Mouse (Mus musculus) embryonic facial prominence, embryonic 15.5 days (tissue): ENCODE data around the gene H3f3b. TPM values are rescaled to one million over a fixed set of nuclear protein-coding genes. Genes with fewer than 3 reads are reported as not detected.
A peak's percentile ranks its signal among the peaks of the same experiment; 100 is the strongest.

Source experiments
- ATAC-seq: fragments of 200-750 bp; cut with Nextera tagmentation; 2 replicates; pipeline ENCODE4 v1.8.0; 2017; ENCODE audit warnings: low read depth, moderate TSS enrichment; ENCODE audit not compliant: insufficient number of reproducible peaks, low FRiP score, low TSS enrichment
- H3K27ac ChIP-seq: fragments of 300-500 bp; sonication (generic); replicated peaks from 2 replicates; pipeline ENCODE4 v1.5.1; 2015; ENCODE audit warnings: mild to moderate bottlenecking, inconsistent platforms
- H3K27me3 ChIP-seq: fragments of 300-500 bp; sonication (generic); 2 replicates; pipeline ENCODE4 v1.6.1; 2015; ENCODE audit warnings: inconsistent platforms
- H3K36me3 ChIP-seq: fragments of 300-500 bp; sonication (generic); 2 replicates; pipeline ENCODE4 v1.6.1; 2015; ENCODE audit warnings: mild to moderate bottlenecking, inconsistent platforms
- H3K4me1 ChIP-seq: fragments of 300-500 bp; sonication (generic); 2 replicates; pipeline ENCODE4 v1.6.1; 2015; ENCODE audit warnings: inconsistent platforms
- H3K4me2 ChIP-seq: fragments of 300-500 bp; sonication (generic); replicated peaks from 2 replicates; pipeline ENCODE4 v1.6.1; 2015; ENCODE audit warnings: mild to moderate bottlenecking, inconsistent platforms
- H3K4me3 ChIP-seq: fragments of 300-500 bp; sonication (generic); replicated peaks from 2 replicates; pipeline ENCODE4 v1.5.1; 2015; ENCODE audit warnings: mild to moderate bottlenecking, inconsistent platforms
- H3K9ac ChIP-seq: fragments of 300-500 bp; sonication (generic); 2 replicates; pipeline ENCODE4 v1.6.1; 2015; ENCODE audit warnings: inconsistent platforms
- H3K9me3 ChIP-seq: fragments of 300-500 bp; sonication (generic); replicated peaks from 2 replicates; pipeline ENCODE4 v1.6.1; 2016; ENCODE audit warnings: inconsistent platforms
- WGBS: fragments of 180-500 bp; shearing (Covaris S2); methylation state at CpG from one replicate; pipeline ENCODE4 v1.1.7; 2015; 5-methylcytosine and 5-hydroxymethylcytosine counted together
- polyA plus RNA-seq: library from polyadenylated mRNA; unstranded; fragments of >200 nt; fragmentation: Nextera tagmentation; extraction: Ambion mirVana; gene quantifications from 2 replicates; pipeline ENCODE4 v1.2.1, GENCODE M21; 2015

H3f3b gene
- polyA plus RNA-seq, 1 experiment from 2014 or later, result 1,738 TPM

- no peaks in the 10 kb centered on the region for H3K9me3 ChIP-seq
- no peak overlapping the region for H3K9ac ChIP-seq
- no peak overlapping the region for H3K4me2 ChIP-seq
- peaks cover 62% of the 10 kb centered on the region for H3K4me1 ChIP-seq
- no peak for ATAC-seq
- no peak overlapping the region for H3K4me3 ChIP-seq
- H3K27ac ChIP-seq, result no peak overlapping the region
- peaks cover 37% of the 10 kb centered on the region for H3K36me3 ChIP-seq
- no peaks in the 10 kb centered on the region for H3K27me3 ChIP-seq
- 82% methylated on average over 11 of the region's 11 CpGs for WGBS
Observed at GRCm38 (mm10) chr11:116008411-116008810, 19.4 kb downstream of the H3f3b start.

- H3K9ac ChIP-seq, result no peak overlapping the region
- no peaks in the 10 kb centered on the region for H3K9me3 ChIP-seq
- peaks cover 37% of the 10 kb centered on the region for H3K36me3 ChIP-seq
- ATAC-seq, result no peak
- no peak overlapping the region for H3K4me3 ChIP-seq
- 86% methylated on average over 28 of the region's 28 CpGs for WGBS
- no peaks in the 10 kb centered on the region for H3K27me3 ChIP-seq
- H3K4me1 ChIP-seq, result peaks cover 57% of the 10 kb centered on the region
- H3K4me2 ChIP-seq, result no peak overlapping the region
- H3K27ac ChIP-seq, result no peak overlapping the region
Observed at GRCm38 (mm10) chr11:116007095-116007850, 20.5 kb downstream of the H3f3b start.

DNA sequence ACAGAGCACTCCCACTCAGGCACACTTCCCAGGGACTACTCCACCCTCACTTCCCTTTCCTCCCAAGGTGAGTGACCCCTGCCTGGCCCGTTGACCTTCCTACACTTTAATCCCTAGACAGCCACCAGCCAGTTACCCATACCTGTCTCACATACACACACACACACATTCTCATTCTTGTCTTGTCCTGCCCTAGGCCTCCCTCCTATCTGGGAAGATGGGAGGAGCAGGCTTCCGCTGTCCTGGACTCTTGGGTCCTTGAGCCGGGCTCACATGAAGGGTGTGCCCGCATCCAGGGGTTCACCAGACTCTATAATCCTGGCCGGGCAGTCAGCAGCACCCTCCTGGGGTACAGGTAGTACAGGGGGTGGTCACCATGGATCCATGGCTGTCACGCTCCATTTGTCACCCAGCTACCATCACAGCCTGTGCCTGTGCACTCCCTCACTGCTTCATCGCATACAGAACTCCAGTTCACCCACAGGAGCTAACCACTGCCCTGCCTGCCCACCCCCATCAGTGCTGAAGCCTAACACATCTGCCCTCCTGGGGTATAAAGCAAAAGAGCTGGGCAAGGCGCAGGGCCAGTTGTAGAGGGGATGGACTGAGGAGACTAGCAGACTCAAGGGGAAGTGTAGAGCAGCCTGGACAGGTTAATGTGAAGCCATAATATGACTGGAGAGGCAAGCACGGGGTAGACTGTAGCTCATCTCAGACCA is 21.9 kb downstream of the H3f3b start:
- Histone ChIP-seq H3K9me3 (no peaks in the 10 kb centered on the region), H3K27ac (peak overlapping the region; percentile 85), H3K4me2 (peak overlapping the region; percentile 69), H3K4me1 (peaks cover 44% of the 10 kb centered on the region), H3K27me3 (no peaks in the 10 kb centered on the region), H3K4me3 (peak overlapping the region; percentile 40), H3K9ac (0 out of 2 replicates have a peak overlapping the region, but pooled peaks have one; percentile 28), H3K36me3 (peaks cover 37% of the 10 kb centered on the region)
- WGBS, result 58% methylated on average over 9 of the region's 9 CpGs
- no peak for ATAC-seq

DNA sequence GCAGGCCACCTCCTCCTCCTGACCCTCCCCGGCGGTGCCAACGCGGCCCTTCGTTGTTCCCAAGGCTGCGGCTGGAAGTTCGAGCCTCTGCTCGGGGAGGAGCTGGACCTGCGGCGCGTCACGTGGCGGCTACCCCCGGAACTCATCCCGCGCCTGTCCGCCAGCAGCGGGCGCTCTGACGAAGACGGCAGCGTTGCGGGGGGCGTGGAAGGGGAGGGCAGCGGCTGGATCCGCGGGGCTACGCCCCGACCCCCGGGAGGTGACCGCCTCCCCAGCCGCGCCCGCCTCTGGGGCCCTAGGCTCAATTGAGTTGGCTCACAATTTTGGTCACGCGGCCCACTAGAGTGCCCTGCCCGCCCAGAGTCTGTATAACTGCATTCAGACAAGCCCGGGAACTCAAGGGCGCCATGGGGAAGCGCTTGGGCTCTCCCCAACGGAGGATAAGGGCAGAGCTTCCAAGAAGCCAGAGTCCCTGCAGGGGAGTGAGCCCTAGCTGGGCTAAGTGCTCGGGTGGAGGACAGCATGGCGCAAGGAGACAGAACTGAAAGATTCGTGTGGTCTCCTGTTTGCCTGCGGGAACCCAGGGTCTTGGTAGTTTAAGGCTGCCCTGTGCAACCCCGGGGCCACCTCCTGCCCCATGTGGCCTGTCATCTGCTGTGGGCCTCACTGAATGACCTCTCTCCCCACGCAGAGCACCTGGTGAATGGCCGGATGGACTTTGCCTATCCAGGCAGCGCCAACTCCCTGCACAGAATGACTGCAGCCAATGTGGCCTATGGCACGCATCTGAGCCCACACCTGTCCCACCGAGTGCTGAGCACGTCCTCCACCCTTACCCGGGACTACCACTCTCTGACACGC is 22.7 kb downstream of the H3f3b start:
- Histone ChIP-seq H3K36me3 (peaks cover 35% of the 10 kb centered on the region), H3K9me3 (no peaks in the 10 kb centered on the region), H3K4me1 (peaks cover 47% of the 10 kb centered on the region), H3K27me3 (no peaks in the 10 kb centered on the region), H3K27ac (peak overlapping the region; percentile 85), H3K4me3 (peak overlapping the region; percentile 40), H3K4me2 (peak overlapping the region; percentile 69), H3K9ac (peak overlapping the region; percentile 42)
- 4% methylated on average over 54 of the region's 54 CpGs for WGBS
- ATAC-seq, result peak; percentile 80

DNA sequence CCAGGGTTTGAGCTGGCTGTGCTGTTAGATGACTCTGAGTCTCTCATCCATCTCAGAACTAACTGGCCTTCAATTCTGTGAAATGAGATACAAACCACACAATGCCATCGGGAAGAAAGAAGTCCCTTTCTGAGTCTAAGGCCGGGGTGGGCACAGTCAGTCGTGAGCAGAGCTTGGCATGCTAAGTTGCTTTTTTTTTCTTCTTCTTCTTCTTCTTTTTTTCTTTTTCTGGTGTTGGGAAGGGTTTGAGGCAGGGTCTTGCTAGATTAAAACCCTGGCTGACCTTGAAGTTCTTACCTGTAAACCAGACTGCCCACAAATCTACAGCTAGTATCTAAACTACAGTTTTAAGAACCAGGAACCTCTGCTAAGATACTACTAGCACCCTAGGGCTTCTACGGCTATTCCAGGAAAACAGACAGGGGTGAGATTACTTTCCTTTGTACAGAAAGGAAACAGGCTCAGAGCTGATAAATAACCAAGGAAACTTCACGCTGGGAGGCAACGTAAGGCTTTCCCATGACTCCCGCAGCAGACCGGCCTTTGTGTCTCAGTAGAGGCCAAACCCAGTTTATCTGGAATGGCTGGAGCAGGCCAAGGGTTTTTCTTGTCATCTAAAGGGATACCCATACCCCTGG is 23.5 kb downstream of the H3f3b start:
- Histone ChIP-seq H3K4me3 (peak overlapping the region; percentile 40), H3K9me3 (no peaks in the 10 kb centered on the region), H3K4me1 (peaks cover 50% of the 10 kb centered on the region), H3K4me2 (peak overlapping the region; percentile 69), H3K27me3 (no peaks in the 10 kb centered on the region), H3K27ac (peak overlapping the region; percentile 85), H3K36me3 (peaks cover 28% of the 10 kb centered on the region), H3K9ac (peak overlapping the region; percentile 42; the same call in 1 of the 2 replicates)
- WGBS, result 30% methylated on average over 8 of the region's 8 CpGs
- ATAC-seq, result no peak

GRCm38 (mm10) chr11:116002894-116003293 is 24.9 kb downstream of the H3f3b start:
- H3K4me2 ChIP-seq, result no peak overlapping the region
- H3K9ac ChIP-seq, result no peak overlapping the region
- 84% methylated on average over 3 of the region's 3 CpGs for WGBS
- H3K36me3 ChIP-seq, result peaks cover 14% of the 10 kb centered on the region; the same call in 1 of the 2 replicates
- H3K27me3 ChIP-seq, result no peaks in the 10 kb centered on the region
- no peak for ATAC-seq
- peaks cover 43% of the 10 kb centered on the region for H3K4me1 ChIP-seq
- H3K27ac ChIP-seq, result no peak overlapping the region
- no peak overlapping the region for H3K4me3 ChIP-seq
- no peaks in the 10 kb centered on the region for H3K9me3 ChIP-seq

DNA sequence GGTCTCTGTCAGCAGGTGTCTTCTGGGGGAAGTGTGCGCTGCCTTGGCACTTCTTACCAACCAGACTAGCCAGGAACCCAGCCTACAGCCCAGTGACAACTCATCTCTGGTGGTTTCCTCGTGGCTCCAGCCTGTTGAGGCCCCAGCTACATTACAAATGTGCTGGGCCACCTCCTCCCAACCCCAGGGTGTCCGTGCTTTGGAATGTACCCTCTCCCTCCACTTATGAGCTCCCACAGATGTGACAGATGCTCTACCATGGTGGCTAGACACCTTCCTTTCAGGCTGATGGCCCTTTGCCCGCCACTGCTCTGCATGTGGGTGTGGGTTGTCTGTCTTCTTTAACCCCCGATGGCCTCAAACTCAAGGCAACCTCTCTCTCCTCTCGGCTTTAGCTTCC is 26.0 kb downstream of the H3f3b start:
- WGBS, result 69% methylated on average over 6 of the region's 6 CpGs
- H3K36me3 ChIP-seq, result 0 out of 2 replicates have a peak, but pooled peaks cover 2% of the 10 kb centered on the region
- no peak overlapping the region for H3K4me2 ChIP-seq
- H3K27me3 ChIP-seq, result no peaks in the 10 kb centered on the region
- H3K27ac ChIP-seq, result no peak overlapping the region
- peaks cover 40% of the 10 kb centered on the region for H3K4me1 ChIP-seq
- H3K9me3 ChIP-seq, result no peaks in the 10 kb centered on the region
- H3K4me3 ChIP-seq, result no peak overlapping the region
- no peak overlapping the region for H3K9ac ChIP-seq
- no peak for ATAC-seq

- no peaks in the 10 kb centered on the region for H3K36me3 ChIP-seq
- H3K4me1 ChIP-seq, result peaks cover 29% of the 10 kb centered on the region
- H3K9ac ChIP-seq, result no peak overlapping the region
- no peak for ATAC-seq
- H3K4me3 ChIP-seq, result no peak overlapping the region
- no peak overlapping the region for H3K4me2 ChIP-seq
- no peak overlapping the region for H3K27ac ChIP-seq
- H3K9me3 ChIP-seq, result no peaks in the 10 kb centered on the region
- WGBS, result 27% methylated on average over 10 of the region's 10 CpGs
- no peaks in the 10 kb centered on the region for H3K27me3 ChIP-seq
Observed at GRCm38 (mm10) chr11:116000607-116001006, 27.2 kb downstream of the H3f3b start.

DNA sequence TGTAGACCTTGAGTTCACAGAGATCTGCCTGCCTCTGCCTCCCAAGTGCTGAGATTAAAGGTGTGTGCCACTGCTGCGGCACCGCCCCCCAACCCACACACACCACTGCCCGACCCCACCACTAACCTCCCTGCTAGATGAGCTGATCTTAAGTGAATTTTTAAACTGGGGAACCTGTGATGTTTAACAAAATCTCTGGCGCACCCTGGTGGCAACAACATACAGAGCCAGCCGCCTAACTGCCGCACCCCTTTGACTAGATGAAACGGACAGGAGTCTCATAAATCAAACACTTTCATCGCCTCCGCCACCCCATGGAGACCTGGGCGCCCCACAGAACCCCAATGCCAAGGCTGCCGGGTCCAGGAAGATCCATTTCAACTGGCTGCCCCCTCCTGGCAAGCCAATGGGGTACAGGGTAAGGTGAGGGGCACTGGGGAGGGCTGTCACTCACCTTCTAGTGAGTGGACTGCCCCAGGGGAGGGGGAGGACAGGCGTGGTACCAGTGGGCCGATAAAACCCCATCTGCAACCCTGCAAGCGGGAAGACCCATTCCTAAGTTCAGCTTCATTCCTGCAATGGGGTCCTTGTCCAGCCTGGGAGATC is 28.1 kb downstream of the H3f3b start:
- 14% methylated on average over 14 of the region's 14 CpGs for WGBS
- H3K27ac ChIP-seq, result no peak overlapping the region
- no peak overlapping the region for H3K9ac ChIP-seq
- no peaks in the 10 kb centered on the region for H3K36me3 ChIP-seq
- no peaks in the 10 kb centered on the region for H3K27me3 ChIP-seq
- H3K4me1 ChIP-seq, result peaks cover 19% of the 10 kb centered on the region
- no peak for ATAC-seq
- H3K4me2 ChIP-seq, result no peak overlapping the region
- no peak overlapping the region for H3K4me3 ChIP-seq
- no peaks in the 10 kb centered on the region for H3K9me3 ChIP-seq

DNA sequence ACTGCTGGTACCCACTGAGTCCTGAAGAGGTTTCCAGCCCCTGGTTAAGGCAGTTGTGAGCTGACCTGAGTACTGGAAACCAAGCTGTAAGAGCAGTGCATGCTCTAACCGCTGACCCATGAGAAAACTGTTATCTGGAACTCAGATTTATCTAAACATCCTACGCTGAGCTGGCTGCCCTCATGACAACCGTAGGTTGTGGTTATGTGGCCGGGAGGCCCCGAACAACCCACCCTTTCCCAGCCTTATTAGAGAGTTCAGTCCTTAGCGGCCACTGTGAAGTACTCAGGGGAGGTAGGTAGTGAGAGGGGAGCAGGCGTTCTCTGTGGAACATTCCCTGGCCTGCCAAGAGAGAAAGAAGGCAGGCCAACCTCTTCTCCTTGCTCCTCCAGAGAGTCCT is 28.7 kb downstream of the H3f3b start:
- no peak for ATAC-seq
- Histone ChIP-seq H3K27ac (no peak overlapping the region), H3K9me3 (no peaks in the 10 kb centered on the region), H3K4me3 (no peak overlapping the region), H3K27me3 (no peaks in the 10 kb centered on the region), H3K36me3 (no peaks in the 10 kb centered on the region), H3K4me2 (no peak overlapping the region), H3K9ac (no peak overlapping the region), H3K4me1 (peaks cover 13% of the 10 kb centered on the region)
- WGBS, result 71% methylated on average over 7 of the region's 7 CpGs
